Mouse (Mus musculus): ENCODE measurements around the gene Car5a.

Gene Car5a

DNA sequence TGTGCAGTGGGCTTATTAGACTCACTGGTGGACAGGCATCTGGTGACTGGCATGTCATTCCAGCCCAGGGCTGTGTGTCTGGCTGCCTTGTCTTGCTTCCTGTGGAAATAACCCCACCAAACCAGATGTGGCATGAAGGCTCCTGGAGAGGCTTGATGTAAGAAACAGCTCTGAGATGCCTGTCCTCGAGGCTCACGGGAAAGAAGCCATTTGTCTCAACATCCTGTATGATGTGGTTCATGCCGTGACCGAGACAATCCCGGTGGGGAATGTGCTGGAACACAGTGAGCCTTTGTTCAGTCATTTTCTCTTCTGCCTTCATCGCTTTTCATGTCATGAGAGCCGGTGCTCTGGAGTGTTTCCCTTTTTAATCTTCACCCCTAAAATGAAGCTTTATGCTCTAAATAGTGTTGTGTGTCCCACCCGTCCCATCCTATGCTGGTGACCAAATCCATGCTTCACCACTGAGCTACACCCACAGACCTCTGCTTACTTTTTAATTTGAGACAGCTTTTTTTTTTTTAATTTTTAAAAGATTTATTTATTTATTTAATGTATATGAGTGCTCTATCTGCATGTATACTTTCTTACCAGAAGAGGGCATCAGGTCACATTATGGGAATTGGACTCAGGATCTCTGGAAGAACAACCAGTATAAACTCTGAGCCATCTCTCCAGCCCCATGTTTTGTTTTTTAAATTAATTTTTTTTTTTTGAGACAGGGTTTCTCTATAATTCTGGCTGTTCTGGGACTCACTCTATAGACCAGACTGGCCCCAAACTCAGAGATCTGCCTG lies 20.2 kb upstream of the Car5a start:
- in situ Hi-C loops (cut with MboI; ENCODE audit: low pct_unique_long_range_greater_than_20kb in 1 of 2, low sequenced_read_pairs in 2 of 2, unreplicated experiment in 1 of 2), result no loop called here

DNA sequence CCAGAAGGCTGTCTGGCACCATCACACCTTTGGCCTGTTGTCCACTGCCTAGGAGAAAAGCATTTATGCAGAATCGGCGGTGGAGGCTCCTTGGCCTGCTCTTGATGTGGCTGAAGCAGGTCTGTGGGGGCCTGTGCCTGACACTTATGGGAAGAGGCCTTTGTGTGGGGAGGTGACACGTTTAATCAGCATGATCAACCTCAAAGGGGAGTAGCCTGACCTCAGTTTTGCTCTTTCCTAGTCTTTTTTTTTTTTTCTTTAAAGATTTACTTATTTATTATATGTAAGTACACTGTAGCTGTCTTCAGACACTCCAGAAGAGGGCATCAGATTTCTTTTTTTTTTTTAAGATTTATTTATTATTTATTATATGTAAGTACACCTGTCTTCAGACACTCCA lies 18.2 kb upstream of the Car5a start:
- in situ Hi-C loops (cut with MboI; ENCODE audit: low pct_unique_long_range_greater_than_20kb in 1 of 2, low sequenced_read_pairs in 2 of 2, unreplicated experiment in 1 of 2), result no loop called here

DNA sequence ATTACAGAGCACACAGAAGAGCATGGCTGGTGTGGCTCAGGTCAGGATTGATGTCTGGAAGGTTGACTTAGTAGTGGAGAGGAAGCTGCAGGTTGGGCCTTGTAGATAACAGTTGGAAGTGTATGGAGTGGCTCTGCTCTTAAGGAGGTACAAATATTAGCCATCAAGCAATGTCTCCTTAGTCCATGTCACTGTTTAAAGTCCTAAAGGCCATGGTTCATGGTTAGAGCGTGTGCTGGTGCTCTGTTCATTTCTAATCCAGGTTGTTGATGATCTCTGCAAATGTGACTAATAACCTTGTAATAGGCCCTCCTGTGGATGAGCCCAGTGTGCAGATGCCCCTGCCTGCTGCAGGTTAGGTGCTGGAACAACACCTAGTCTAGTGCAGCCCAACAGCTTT lies 13.7 kb upstream of the Car5a start:
- in situ Hi-C loops (cut with MboI; ENCODE audit: low pct_unique_long_range_greater_than_20kb in 1 of 2, low sequenced_read_pairs in 2 of 2, unreplicated experiment in 1 of 2), result no loop called here

DNA sequence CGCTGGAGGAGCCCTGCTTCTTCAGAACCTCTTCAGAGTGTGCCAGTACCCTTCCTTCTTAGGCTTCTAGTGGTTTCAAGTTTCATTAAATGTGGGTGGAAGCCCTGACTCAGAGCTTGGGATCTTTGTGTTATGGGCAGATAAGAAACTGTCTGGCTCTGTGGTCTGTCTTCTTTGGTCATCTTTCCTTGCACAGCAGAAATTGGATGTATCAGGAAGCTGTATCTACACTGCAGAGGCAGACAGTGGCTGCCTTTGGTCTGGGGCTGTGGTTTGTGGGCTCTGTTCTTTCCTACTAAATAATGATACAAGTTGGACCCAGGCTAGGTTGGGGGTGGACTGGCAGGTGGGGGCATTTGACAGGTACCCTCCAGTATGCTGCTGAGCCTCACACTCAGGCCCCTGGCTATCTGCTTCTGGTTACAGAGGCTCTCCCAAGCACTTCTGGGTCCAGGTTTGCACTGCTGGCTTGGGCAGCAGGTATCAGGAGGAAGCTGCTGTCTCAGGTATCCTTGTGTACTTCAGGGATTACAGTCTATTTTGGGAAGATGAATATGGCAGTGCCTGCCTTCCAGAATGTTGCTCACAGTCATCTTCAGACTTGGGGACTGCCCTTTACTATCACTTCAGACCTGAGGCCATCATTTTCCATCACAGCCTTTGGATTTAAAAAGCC lies 11.3 kb upstream of the Car5a start:
- in situ Hi-C loops (cut with MboI; ENCODE audit: low pct_unique_long_range_greater_than_20kb in 1 of 2, low sequenced_read_pairs in 2 of 2, unreplicated experiment in 1 of 2), result no loop called here

DNA sequence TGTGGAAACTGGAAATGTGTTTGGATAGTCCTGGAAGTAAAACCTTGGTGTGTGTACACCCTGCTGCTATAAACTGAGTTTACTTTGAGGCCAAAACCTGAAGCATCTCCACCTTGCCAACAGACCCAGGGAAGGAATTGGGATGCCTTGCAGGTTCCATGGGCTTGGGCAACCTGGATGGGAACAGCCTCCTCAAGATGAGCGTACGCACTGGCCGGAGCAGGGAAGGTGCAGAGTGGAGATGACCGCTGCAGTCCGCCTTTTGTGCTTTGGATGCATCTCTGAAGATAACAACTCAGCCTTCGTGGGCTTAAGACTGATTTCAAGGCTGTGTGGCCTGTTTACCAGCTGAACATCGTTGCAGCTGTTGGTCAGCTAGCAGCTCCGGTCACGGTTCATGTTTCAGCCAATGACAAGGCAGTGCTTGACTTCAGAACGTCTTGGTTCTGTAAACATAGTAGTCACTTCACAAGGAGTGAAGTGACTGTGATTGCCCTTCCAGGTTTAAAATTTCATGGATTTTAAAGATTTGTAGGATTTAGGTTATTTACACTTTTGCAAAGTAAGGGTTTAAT lies 10.4 kb upstream of the Car5a start:
- in situ Hi-C loops (cut with MboI; ENCODE audit: low pct_unique_long_range_greater_than_20kb in 1 of 2, low sequenced_read_pairs in 2 of 2, unreplicated experiment in 1 of 2), result no loop called here

DNA sequence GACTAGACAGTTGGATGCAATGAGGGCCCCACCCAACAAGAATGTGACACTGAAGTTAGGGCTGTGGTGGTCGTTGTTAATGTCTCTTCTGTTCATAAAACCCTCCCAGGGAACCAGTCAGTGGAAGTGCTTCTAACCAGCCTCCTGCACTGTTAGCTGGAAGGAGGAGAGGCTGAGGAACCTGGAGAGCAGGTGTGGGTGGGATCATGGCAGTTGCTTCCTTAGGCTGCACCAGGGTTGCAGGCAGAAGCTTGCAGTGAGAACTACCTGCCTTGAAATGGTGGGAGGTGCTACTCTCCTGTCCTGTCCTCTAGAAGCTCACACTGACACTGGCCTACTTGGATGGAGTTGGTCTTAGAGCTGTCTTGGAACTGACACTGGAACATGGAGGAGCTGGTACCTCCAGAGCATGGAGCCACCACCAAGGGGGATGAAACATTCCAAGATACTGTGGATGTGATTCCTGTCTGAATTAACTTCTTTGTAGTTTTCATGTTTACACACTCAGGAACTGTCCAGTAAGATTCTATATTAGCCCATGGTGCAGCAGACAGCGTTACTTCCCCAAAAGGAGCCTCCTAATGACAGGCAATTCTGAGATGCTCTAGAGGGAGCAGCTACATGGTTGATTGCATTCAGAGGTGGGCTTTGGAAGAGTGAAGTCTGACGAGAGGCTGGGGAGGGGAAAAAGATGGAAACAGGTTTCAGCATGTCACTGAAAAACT lies 9.3 kb upstream of the Car5a start:
- in situ Hi-C loops (cut with MboI; ENCODE audit: low pct_unique_long_range_greater_than_20kb in 1 of 2, low sequenced_read_pairs in 2 of 2, unreplicated experiment in 1 of 2), result no loop called here

DNA sequence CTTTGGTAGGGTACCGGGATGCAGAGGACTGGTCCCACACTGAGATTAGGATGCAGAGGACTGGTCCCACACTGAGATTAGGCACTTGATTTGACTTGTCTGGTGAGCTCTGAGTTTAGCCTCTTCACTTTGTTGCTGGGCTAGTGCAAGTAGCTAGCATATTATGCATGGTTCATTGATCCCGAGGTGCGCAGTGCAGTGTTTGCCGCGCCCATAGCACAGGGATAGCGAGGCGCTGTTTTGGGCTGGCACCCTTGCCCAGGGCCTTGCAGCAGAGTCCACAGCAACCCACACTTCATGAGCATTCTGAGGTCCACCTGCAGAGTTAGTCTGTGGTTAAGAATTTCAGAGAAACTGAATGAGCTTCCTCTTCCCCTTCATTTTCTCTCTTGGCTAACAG lies 8.1 kb upstream of the Car5a start:
- in situ Hi-C loops (cut with MboI; ENCODE audit: low pct_unique_long_range_greater_than_20kb in 1 of 2, low sequenced_read_pairs in 2 of 2, unreplicated experiment in 1 of 2), result no loop called here

DNA sequence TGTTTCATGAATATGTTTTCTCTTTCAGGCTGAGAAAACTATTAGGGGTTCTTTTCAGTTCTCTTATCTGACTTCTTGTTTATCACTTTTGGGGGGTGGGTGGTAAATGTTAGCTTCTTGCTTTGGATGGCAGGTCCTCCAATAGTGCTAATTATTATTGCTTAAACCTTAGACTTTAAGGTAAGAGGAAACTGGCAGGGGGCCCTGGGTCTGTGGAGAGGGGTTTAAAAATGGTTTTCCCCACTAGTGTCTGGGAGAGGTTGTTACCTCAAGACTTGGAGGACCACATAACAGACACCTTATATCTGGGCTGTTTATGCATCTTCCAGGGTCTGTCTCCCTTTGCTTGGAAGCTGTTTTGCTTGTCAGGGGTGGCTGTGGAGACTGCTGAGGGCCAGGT lies 7.4 kb upstream of the Car5a start:
- in situ Hi-C loops (cut with MboI; ENCODE audit: low pct_unique_long_range_greater_than_20kb in 1 of 2, low sequenced_read_pairs in 2 of 2, unreplicated experiment in 1 of 2), result no loop called here

DNA sequence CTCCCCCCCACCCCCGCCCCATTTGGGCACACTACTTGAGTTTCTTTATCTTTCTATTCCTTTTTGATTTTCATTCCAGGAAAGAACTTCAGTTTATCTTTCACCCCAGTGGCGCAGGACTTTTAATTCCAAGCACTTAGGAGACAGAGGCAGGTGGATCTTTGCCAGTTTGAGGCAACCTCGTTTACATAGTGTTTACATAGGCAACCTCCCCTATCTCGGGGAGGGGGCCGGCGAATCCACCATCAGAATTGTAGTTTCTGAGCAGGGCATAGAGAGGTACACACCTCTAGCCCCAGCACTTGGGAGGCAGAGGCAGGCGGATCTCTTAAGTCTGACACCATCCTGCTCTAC lies 6.9 kb upstream of the Car5a start:
- in situ Hi-C loops (cut with MboI; ENCODE audit: low pct_unique_long_range_greater_than_20kb in 1 of 2, low sequenced_read_pairs in 2 of 2, unreplicated experiment in 1 of 2), result no loop called here

DNA sequence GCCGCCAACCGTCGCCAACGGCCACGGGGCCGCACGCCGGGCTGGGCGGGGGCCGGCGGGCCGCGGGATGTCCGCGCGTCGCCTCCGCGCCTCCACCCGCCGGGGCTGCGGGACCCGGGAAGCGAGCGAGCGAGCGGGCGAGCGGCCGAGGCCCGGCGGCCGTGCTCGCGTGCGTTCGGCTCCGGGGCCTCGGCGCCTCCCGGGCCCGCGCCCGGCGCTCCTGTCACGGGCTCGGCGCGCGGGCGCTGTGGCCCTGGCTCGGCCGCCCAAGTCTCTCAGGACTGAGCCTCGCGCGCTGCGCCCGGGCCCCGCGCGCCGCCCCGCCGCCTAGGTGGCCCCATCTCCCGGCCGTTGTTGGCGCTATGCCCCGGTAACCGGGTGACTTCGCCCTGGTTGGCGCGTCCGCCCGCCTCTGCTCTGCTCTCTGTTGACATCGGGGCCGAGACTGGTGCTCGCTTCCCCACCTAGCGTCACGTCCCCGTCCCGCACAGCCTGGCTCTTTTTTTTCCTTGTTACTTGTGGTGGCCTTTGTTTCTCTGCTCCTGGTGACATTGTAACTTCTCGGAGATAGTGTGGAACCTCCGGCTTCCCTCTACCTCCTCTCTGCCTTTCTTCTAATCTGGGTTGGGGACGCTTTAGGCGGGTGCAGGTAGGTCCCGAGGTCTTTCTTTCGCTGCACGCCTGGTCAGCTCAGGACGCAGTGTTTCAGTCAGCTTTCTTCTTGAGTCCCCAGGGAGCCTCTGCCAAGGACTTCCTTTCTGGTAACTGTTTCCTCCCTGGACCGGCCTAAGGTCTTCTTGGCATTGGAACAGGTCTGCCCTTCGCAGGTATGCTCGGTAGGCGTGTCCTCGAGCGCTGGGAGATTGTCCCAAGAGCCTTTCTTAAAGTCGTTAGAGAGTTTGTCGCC lies 6.3 kb upstream of the Car5a start:
- in situ Hi-C loops (cut with MboI; ENCODE audit: low pct_unique_long_range_greater_than_20kb in 1 of 2, low sequenced_read_pairs in 2 of 2, unreplicated experiment in 1 of 2), result no loop called here

DNA sequence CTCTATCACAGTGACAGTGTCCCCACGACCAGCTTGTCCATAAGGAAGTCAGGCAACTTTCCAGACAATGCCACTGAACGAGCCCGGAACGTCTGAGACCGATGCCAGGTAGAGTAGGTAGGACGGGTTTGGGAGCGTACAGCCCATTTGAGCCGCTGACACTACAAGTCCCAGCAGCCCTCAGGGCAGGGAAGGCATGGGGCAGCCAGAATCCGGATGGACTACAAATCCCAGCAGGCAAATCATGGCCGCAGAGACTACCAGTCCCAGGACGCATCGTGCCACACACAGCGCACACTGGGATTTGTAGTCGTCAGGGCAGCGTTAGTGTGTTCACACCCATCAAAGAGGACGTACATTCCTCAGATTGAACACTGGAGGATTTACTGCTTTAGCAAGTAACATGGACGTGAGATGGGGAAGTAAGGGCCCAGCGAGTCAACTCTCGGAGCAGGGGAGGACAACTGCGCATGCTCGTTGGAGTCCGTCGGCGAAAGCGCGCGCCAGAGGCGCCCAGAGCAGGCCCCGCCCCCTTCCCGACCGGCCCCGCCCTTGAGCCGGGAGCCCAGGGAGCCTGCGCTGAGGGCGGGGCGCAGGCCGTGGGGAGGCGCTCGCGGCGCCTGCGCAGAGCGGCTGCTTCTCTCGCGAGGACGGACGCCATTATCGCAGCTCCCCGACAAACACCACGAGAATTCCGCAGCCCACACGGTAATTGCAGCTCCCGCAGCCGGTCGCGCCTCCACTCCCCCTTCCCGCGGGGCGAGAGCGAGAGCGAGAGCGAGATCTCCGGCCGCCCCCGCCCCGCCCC lies 5.4 kb upstream of the Car5a start:
- in situ Hi-C loops (cut with MboI; ENCODE audit: low pct_unique_long_range_greater_than_20kb in 1 of 2, low sequenced_read_pairs in 2 of 2, unreplicated experiment in 1 of 2), result loop anchor here in 1 of 2 experiments (25.0 kb wide), 1 partner anchor 363 kb away; the partner anchor contains the start of genes Fbxo31 and Map1lc3b

DNA sequence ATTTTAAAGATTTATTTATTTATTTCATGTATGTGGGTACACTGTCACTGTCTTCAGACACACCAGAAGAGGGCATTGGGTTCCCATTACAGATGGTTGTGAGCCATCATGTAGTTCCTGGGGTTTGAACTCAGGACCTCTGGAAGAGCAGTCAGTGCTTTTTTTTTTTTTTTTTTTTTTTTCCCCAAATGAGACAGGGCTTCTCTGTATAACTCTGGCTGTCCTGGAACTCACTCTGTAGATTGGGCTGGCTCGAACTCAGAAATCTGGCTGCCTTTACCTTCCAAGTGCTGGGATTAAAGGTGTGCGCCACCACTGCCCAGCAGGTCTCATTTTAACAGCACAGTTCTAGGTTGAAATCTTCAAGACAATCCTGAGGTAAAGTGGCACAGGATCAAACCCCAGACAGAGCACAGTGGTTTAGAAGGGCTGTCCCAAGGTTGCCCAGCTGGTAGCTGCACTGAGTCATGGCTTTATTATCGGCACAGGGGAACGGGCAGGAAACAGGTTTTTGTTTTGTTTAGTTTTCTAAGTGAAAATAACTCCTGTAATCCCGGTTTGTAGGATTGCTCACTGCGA lies 4.6 kb upstream of the Car5a start, which contains the start of gene Banp:
Banp (plus strand) TSS at position 529 of the 579 bp plus-strand sequence.
- in situ Hi-C loops (cut with MboI; ENCODE audit: low pct_unique_long_range_greater_than_20kb in 1 of 2, low sequenced_read_pairs in 2 of 2, unreplicated experiment in 1 of 2), result loop anchor here in 1 of 2 experiments (25.0 kb wide), 1 partner anchor 362 kb away; the partner anchor contains the start of genes Fbxo31 and Map1lc3b

DNA sequence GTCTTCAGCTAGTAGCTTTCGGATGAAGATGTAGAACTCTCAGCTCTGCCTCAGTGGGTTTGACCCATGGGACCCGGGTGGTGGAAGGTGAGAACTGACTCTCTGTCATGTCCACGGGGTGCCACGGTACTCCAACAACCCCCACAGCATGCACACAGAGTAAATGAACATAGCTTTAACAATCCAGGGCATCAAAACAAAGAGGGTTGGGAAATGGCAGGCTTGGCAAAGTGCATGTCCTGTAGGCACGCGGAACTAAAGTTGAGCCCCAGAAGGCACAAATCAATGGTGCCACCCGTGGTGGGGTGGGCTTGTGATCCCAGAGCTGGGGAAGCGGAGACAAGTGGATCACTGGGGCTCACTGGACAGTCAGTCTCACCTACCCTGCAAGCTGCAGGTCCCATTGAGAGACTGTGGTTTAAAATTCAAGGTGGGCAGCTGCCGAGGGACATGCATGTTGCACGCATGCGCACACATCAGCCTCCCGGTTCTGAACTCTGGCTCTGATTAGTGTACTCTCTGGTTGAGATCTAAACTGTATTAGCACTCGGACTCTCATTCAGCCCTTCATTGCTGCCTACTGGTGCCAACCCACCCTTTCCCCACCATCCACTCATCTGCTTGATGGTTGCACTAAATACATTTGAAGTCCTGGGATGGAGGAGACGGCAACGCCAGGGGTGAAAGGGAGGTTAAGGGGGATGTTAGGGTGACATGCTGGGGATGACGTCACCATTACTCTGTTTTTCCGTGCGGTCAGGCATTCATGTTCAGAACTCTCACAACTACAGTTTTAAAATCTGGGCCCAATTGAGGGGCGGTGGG lies 3.8 kb upstream of the Car5a start:
- in situ Hi-C loops (cut with MboI; ENCODE audit: low pct_unique_long_range_greater_than_20kb in 1 of 2, low sequenced_read_pairs in 2 of 2, unreplicated experiment in 1 of 2), result loop anchor here in 1 of 2 experiments (25.0 kb wide), 1 partner anchor 361 kb away; the partner anchor contains the start of genes Fbxo31 and Map1lc3b

DNA sequence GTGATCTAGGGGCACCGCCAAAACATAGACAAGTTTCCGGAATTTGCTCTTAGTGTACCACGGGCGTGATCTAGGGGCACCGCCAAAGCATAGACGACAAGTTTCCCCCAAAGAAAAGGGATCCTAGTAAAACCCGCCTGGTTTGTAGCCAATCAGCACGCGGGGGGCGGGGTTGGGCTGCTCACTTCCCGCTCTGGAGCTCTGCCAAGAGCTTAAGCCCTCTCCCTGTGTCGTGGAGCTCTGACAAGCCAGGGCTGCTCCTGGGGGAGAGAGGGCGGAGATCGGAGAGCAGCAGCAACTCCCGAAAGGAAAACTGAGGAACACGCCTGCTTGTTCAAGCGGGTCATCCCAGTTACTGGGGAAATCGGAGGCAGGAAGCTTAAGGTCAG lies 3.0 kb upstream of the Car5a start:
- in situ Hi-C loops (cut with MboI; ENCODE audit: low pct_unique_long_range_greater_than_20kb in 1 of 2, low sequenced_read_pairs in 2 of 2, unreplicated experiment in 1 of 2), result loop anchor here in 1 of 2 experiments (25.0 kb wide), 1 partner anchor 360 kb away; the partner anchor contains the start of genes Fbxo31 and Map1lc3b

DNA sequence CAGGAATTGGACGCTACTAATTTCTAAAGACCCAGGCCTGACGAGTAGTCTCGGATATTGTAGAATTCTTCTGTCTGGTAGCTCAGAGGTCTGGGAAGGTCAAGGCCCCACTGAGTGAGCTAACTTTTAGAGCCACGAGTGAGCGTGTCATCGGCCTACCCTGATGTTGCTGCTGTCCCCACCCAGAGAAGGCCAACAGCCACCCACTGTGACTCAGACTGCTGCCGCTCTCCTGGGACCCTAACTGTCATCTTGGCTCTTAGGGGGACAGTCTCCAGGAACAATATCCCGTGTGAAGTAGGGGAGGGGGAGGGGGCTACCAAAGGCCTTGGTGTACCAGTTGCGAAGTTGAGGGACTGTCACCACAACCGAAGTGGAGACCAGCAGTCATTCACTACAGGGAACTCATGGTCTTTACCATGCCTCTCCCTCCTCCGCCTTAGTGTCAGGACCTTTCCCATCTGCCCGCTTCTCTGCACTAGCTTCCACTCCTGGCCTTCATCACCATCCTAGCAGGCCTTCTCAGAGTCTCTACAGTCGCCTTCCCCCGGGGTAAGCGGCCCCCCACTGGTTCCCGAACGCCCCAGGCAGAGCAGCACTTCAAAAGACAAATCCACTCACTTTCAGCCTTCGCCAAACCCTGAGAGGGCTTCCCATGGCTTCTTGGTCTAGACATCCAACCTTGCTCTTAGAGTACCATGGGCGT lies 2.5 kb upstream of the Car5a start:
- in situ Hi-C loops (cut with MboI; ENCODE audit: low pct_unique_long_range_greater_than_20kb in 1 of 2, low sequenced_read_pairs in 2 of 2, unreplicated experiment in 1 of 2), result loop anchor here in 1 of 2 experiments (25.0 kb wide), 1 partner anchor 360 kb away; the partner anchor contains the start of genes Fbxo31 and Map1lc3b
